Mouse (Mus musculus) bone marrow, adult 2 months (tissue): ENCODE results near the gene Cercam.

Source experiments
- CTCF ChIP-seq: fragments of 200-500 bp; IDR thresholded peaks from 2 replicates; pipeline ENCODE4 v1.5.1; 2011; ENCODE audit warnings: low read length, control low read depth; ENCODE audit not compliant: control insufficient read depth, insufficient read depth
- POLR2A ChIP-seq: fragments of 200-500 bp; IDR thresholded peaks from 2 replicates; pipeline ENCODE4 v1.6.1; 2011; ENCODE audit warnings: low read depth, mild to moderate bottlenecking, control low read depth, low read length, borderline replicate concordance; ENCODE audit not compliant: control insufficient read depth

- TF ChIP-seq POLR2A (no peak), CTCF (no peak)
These were observed 42.5 kb upstream of the Cercam start for GRCm38 (mm10) chr2:29826318-29826925.
